Mouse (Mus musculus): ENCODE measurements around the gene Vav3. TPM values are rescaled to one million over a fixed set of nuclear protein-coding genes. Genes with fewer than 3 reads are reported as not detected.
"Not testable (repeated sequence)": the region's sequence is repeated elsewhere in the genome, so short reads cannot be mapped to it uniquely, and the experiment has no call there.

Vav3 gene
- total and polyA plus RNA-seq, 2 experiments from 2014 or later: 7.3 to 8.2 TPM

DNA sequence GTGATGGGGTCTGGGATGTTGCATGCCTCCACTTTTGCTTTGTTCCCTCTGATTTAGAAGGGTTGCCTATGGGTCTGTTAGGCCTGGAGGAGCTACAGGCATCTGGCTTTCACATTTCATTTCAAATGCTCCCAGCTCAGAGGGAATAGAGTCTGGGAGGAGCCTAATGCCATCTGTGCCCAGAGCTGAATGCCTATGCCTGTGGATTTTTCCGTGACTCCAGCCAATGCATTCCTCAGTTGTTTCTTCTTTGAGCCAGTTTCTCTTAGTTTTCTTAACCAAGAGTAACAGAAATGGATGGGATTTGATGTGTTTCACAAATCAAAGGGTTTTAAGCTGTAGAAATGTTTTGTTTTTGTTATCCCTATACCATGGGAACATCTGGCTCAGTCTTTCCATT is 90.8 kb downstream of the Vav3 start:
- DNase-seq (ENCODE audit: low spot score) (peak; percentile 39), ATAC-seq (peak; percentile 68; the same call in 1 of the 2 replicates)
- Histone ChIP-seq H3K9me3 (ENCODE audit: low read length) (no peaks in the 10 kb centered on the region), H3K36me3 (ENCODE audit: insufficient read depth, low read length) (no peaks in the 10 kb centered on the region), H3K4me3 (ENCODE audit: low read length) (no peak overlapping the region), H3K27me3 (ENCODE audit: insufficient read depth, low read length) (no peaks in the 10 kb centered on the region), H3K9ac (replicated peaks; ENCODE audit: low read length) (no peak overlapping the region), H3K27ac (0 out of 2 replicates have a peak overlapping the region, but pooled peaks have one; percentile 3), H3K4me2 (ENCODE audit: low read depth, low read length) (no peak overlapping the region), H3K4me1 (ENCODE audit: insufficient read depth, low read length) (no peaks in the 10 kb centered on the region)
- no peak for TF ChIP-seq CTCF (IDR thresholded peaks at IDR 0.05; ENCODE audit: low read depth)
- WGBS: 21% methylated on average over 1 of the region's 1 CpGs

DNA sequence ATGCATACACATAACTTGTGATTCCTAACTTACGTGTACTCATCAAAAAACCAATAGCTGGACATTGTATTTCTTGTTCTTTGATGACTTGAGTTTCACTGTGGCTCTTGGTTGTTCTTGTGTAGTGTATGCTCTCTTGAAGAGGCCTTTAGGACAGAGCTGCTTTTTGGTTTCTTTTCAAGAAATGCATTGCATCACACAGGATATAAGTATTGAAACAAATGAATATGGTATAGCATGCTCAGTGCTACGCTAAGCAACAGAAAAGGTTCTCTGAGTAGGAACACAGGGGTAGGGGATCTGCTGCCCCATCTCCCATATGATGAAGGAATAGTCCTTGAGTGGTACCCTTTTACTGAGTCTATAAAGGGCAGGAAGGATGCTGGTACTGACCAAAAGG is 98.1 kb downstream of the Vav3 start:
- no peaks in the 10 kb centered on the region for H3K27me3 ChIP-seq (ENCODE audit: insufficient read depth, low read length)
- no peaks in the 10 kb centered on the region for H3K36me3 ChIP-seq (ENCODE audit: insufficient read depth, low read length)
- 97% methylated on average over 2 of the region's 2 CpGs for WGBS
- no peaks in the 10 kb centered on the region for H3K9me3 ChIP-seq (ENCODE audit: low read length)
- no peak for DNase-seq (ENCODE audit: low spot score)
- H3K27ac ChIP-seq: no peak overlapping the region
- H3K4me1 ChIP-seq (ENCODE audit: insufficient read depth, low read length): no peaks in the 10 kb centered on the region
- H3K9ac ChIP-seq (replicated peaks; ENCODE audit: low read length): no peak overlapping the region
- no peak for TF ChIP-seq CTCF (IDR thresholded peaks at IDR 0.05; ENCODE audit: low read depth)
- no peak for ATAC-seq
- H3K4me2 ChIP-seq (ENCODE audit: low read depth, low read length): no peak overlapping the region
- H3K4me3 ChIP-seq (ENCODE audit: low read length): no peak overlapping the region

DNA sequence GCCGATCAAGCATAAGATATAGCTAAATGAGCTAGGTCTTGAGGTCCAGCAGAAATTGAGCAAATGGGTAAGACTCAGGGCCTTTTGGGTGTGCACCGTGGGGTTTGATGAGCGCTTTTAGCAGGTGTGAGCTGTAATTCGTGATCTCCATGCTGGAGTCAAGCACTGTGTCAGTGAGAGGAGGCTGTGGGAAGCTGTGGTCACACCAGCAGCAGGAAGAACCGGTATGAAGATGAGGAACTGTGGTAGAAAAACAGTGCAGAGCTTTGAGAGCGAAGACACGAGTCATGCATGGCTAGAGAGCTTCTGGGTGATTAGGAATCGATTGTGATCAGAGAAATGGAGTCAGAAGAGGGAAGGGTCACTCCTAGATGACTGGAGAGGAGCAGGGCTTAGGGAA is 98.8 kb downstream of the Vav3 start:
- Histone ChIP-seq H3K9ac (replicated peaks; ENCODE audit: low read length) (no peak overlapping the region), H3K36me3 (ENCODE audit: insufficient read depth, low read length) (no peaks in the 10 kb centered on the region), H3K4me1 (ENCODE audit: insufficient read depth, low read length) (no peaks in the 10 kb centered on the region), H3K27ac (no peak overlapping the region), H3K27me3 (ENCODE audit: insufficient read depth, low read length) (no peaks in the 10 kb centered on the region), H3K4me2 (ENCODE audit: low read depth, low read length) (no peak overlapping the region), H3K9me3 (ENCODE audit: low read length) (no peaks in the 10 kb centered on the region), H3K4me3 (ENCODE audit: low read length) (no peak overlapping the region)
- TF ChIP-seq CTCF (IDR thresholded peaks at IDR 0.05; ENCODE audit: low read depth): no peak
- 85% methylated on average over 8 of the region's 8 CpGs for WGBS
- DNase-seq (ENCODE audit: low spot score): no peak
- ATAC-seq: no peak

DNA sequence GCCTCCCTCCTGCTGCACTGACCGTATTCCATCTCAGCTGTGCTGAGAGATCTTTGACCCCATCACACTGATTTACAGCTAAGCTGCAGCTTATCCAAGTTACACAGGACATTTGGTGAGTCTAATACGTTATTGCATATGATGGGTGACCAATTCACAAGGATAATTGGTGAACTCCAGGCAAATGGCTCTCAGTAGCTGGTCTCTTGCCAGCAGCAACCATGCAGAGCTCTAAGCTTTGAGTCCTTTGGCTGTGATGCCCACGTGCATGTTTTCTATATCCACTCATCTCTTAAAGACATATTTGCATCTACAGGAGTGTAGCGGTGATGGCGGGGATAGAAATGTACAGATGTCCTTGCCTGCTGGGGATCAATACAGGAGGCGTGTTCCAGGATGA is 99.5 kb downstream of the Vav3 start:
- no peak overlapping the region for H3K4me3 ChIP-seq (ENCODE audit: low read length)
- H3K9ac ChIP-seq (replicated peaks; ENCODE audit: low read length): no peak overlapping the region
- no peak overlapping the region for H3K4me2 ChIP-seq (ENCODE audit: low read depth, low read length)
- no peaks in the 10 kb centered on the region for H3K36me3 ChIP-seq (ENCODE audit: insufficient read depth, low read length)
- no peaks in the 10 kb centered on the region for H3K4me1 ChIP-seq (ENCODE audit: insufficient read depth, low read length)
- TF ChIP-seq CTCF (IDR thresholded peaks at IDR 0.05; ENCODE audit: low read depth): no peak
- 63% methylated on average over 6 of the region's 6 CpGs for WGBS
- no peaks in the 10 kb centered on the region for H3K9me3 ChIP-seq (ENCODE audit: low read length)
- H3K27ac ChIP-seq: no peak overlapping the region
- no peak for ATAC-seq
- peak; percentile 27 for DNase-seq (ENCODE audit: low spot score)
- H3K27me3 ChIP-seq (ENCODE audit: insufficient read depth, low read length): no peaks in the 10 kb centered on the region

DNA sequence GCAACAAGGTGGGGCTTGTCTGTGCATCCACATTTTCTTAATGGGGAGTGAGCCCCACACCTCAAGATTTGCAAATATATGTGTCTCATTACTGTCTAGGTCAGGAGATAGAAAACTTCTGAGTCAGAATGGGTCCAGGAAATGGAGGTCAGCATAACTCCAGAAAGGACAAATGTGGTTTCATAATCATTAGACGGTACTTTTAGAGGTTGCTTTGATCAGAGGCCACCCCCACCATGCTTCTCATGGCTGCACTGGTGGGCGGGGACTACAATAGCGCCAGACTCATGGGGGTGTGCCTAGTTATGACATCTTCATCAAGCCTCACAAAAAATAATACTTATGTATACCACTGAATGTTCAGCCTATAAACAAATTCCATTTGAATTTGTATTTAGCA is 103.6 kb downstream of the Vav3 start:
- Histone ChIP-seq H3K36me3 (ENCODE audit: insufficient read depth, low read length) (no peaks in the 10 kb centered on the region), H3K4me3 (ENCODE audit: low read length) (no peak overlapping the region), H3K9me3 (ENCODE audit: low read length) (no peaks in the 10 kb centered on the region), H3K9ac (replicated peaks; ENCODE audit: low read length) (no peak overlapping the region), H3K4me2 (ENCODE audit: low read depth, low read length) (no peak overlapping the region), H3K27me3 (ENCODE audit: insufficient read depth, low read length) (no peaks in the 10 kb centered on the region), H3K27ac (no peak overlapping the region), H3K4me1 (ENCODE audit: insufficient read depth, low read length) (no peaks in the 10 kb centered on the region)
- ATAC-seq (no peak), DNase-seq (ENCODE audit: low spot score) (no peak)
- TF ChIP-seq CTCF (IDR thresholded peaks at IDR 0.05; ENCODE audit: low read depth): no peak
- WGBS: 82% methylated on average over 3 of the region's 3 CpGs

DNA sequence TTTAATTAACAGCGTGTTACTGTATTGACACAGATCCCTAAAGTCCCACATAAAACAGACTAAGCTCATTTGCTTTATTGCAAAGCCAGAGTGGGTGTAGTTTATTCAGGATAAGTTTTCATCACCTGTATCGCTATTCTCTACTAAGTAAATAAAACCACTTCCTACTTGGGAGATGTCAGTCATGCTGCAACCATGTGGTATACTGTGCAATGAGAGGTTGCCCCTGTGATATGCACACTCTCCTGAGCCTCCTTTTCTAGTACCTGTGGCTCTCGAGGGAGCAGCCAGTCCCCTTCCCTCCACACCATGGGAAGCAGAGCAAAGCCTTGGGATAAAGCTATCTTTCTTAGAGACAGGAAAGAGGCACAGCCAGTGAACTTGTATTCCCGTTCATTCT is 106.5 kb downstream of the Vav3 start:
- Histone ChIP-seq H3K27ac (no peak overlapping the region), H3K36me3 (ENCODE audit: insufficient read depth, low read length) (no peaks in the 10 kb centered on the region), H3K4me2 (ENCODE audit: low read depth, low read length) (no peak overlapping the region), H3K4me3 (ENCODE audit: low read length) (no peak overlapping the region), H3K27me3 (ENCODE audit: insufficient read depth, low read length) (no peaks in the 10 kb centered on the region), H3K9me3 (ENCODE audit: low read length) (no peaks in the 10 kb centered on the region), H3K9ac (replicated peaks; ENCODE audit: low read length) (no peak overlapping the region), H3K4me1 (ENCODE audit: insufficient read depth, low read length) (no peaks in the 10 kb centered on the region)
- DNase-seq (ENCODE audit: low spot score): no peak
- 81% methylated on average over 4 of the region's 4 CpGs for WGBS
- ATAC-seq: no peak
- TF ChIP-seq CTCF (IDR thresholded peaks at IDR 0.05; ENCODE audit: low read depth): no peak

DNA sequence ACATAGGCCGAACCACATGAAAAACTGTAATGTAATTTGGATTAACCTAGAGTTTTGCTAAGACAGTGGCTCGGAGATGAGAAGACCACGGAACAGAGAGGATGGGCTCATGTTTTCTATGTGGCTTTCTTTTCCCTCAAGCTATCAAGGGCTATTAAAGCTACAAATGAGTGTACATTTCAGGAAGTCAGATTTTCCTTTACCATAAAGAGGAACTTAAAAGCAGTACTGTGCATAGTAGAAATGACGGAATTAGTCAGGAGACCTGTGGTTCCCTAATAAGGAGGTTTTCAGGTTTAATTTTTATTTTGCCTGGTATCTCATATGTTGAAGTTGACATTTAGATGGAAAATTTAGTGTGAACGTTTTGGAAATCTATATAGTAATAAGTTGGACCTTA is 107.8 kb downstream of the Vav3 start:
- not testable (repeated sequence) for H3K4me3 ChIP-seq (ENCODE audit: low read length); H3K27ac ChIP-seq; H3K4me2 ChIP-seq (ENCODE audit: low read depth, low read length); H3K4me1 ChIP-seq (ENCODE audit: insufficient read depth, low read length); ATAC-seq; H3K36me3 ChIP-seq (ENCODE audit: insufficient read depth, low read length); H3K27me3 ChIP-seq (ENCODE audit: insufficient read depth, low read length); DNase-seq (ENCODE audit: low spot score); H3K9ac ChIP-seq (replicated peaks; ENCODE audit: low read length); H3K9me3 ChIP-seq (ENCODE audit: low read length)
- 83% methylated on average over 5 of the region's 5 CpGs for WGBS
